Mouse (Mus musculus): ENCODE results near the gene Rbfox1. TPM values are rescaled to one million over a fixed set of nuclear protein-coding genes. Genes with fewer than 3 reads are reported as not detected.

Rbfox1 gene
- total and polyA plus RNA-seq, 2 experiments: 0.09 TPM; not detected in 1

DNA sequence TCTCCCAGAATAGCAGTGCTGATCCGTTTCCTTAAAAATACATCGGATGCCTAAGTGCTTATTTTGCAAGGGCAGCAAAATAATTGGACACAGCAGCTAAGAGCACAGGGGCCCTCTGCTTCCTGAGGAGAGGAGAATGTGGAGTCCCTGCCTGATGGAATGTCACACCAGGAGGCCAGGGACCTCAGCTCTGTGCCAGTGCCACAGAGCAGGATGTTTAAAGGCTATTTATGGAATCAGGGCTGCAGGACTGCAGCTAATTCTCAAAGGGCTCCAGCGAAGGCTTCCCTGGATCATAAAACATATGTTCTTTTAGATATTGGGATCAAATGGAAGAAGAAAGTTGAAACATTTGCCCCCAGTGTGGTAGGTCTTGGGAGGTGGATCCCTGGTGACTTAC is 201.0 kb downstream of the Rbfox1 start:
- H3K27ac ChIP-seq (replicated peaks; ENCODE audit: insufficient read depth, low read depth, low read length): no peak overlapping the region
- TF ChIP-seq CTCF (IDR thresholded peaks at IDR 0.05; ENCODE audit: low read depth, low read length): no peak
- no peak for TF ChIP-seq POLR2A (IDR thresholded peaks at IDR 0.05; ENCODE audit: extremely low read depth, insufficient read depth, low read length)
- H3K27me3 ChIP-seq (ENCODE audit: control insufficient read depth, insufficient read depth, low read length): no peaks in the 10 kb centered on the region
- H3K9ac ChIP-seq (ENCODE audit: low read depth, low read length): no peak overlapping the region
- no peaks in the 10 kb centered on the region for H3K79me2 ChIP-seq (ENCODE audit: control insufficient read depth, insufficient read depth, low read length)
- no peaks in the 10 kb centered on the region for H3K4me1 ChIP-seq (ENCODE audit: control insufficient read depth, insufficient read depth, low read length)
- no peak overlapping the region for H3K4me3 ChIP-seq (ENCODE audit: insufficient read depth, low read depth, low read length)
- no peak for DNase-seq (ENCODE audit: extremely low read depth, low read depth, low spot score)
- 68% methylated on average over 3 of the region's 3 CpGs for WGBS
- no peaks in the 10 kb centered on the region for H3K36me3 ChIP-seq (ENCODE audit: control insufficient read depth, insufficient read depth, low read length)

DNA sequence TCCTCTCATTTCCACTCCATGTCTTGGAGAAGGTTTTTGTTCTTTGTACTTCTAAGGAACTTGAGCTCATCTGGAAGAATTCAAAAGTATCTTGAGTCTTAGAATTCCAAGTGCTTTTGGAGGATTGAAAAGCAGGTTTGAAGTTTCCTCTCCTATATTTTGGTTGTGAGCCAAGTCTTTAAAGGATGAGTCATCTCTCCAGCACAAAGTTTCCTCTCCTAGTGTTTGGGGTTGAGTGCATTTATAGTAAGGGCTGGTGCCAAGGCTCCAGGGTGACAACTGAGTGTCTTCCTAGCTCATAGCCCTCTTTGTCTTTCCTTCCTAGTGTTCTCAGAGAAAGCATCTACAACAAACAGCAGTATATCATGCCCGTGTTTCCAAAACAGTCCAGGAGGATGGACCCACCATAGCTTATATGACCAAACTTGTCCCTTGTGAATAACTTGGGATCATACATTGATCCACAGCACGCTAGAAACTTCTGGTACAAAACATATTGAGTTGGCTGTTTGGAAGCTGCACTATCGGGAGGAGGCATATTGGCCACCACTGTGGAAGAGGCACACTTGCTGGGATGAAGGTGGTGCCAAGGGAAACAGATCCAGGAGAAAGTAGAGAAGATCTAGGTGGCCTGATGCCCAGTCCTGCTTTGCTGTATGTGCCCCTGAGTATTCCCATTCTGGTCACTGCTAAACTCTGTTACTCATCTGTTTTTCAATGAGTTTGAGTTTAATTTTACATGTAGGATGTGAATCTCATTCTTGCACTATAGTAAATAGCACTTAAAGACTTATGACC is 206.4 kb downstream of the Rbfox1 start:
- no peaks in the 10 kb centered on the region for H3K4me1 ChIP-seq (ENCODE audit: control insufficient read depth, insufficient read depth, low read length)
- H3K4me3 ChIP-seq (ENCODE audit: insufficient read depth, low read depth, low read length): no peak overlapping the region
- H3K27me3 ChIP-seq (ENCODE audit: control insufficient read depth, insufficient read depth, low read length): no peaks in the 10 kb centered on the region
- TF ChIP-seq POLR2A (IDR thresholded peaks at IDR 0.05; ENCODE audit: extremely low read depth, insufficient read depth, low read length): no peak
- TF ChIP-seq CTCF (IDR thresholded peaks at IDR 0.05; ENCODE audit: low read depth, low read length): no peak
- H3K36me3 ChIP-seq (ENCODE audit: control insufficient read depth, insufficient read depth, low read length): no peaks in the 10 kb centered on the region
- H3K9ac ChIP-seq (ENCODE audit: low read depth, low read length): no peak overlapping the region
- no peaks in the 10 kb centered on the region for H3K79me2 ChIP-seq (ENCODE audit: control insufficient read depth, insufficient read depth, low read length)
- no peak overlapping the region for H3K27ac ChIP-seq (replicated peaks; ENCODE audit: insufficient read depth, low read depth, low read length)
- WGBS: 78% methylated on average over 3 of the region's 3 CpGs
- no peak for DNase-seq (ENCODE audit: extremely low read depth, low read depth, low spot score)

DNA sequence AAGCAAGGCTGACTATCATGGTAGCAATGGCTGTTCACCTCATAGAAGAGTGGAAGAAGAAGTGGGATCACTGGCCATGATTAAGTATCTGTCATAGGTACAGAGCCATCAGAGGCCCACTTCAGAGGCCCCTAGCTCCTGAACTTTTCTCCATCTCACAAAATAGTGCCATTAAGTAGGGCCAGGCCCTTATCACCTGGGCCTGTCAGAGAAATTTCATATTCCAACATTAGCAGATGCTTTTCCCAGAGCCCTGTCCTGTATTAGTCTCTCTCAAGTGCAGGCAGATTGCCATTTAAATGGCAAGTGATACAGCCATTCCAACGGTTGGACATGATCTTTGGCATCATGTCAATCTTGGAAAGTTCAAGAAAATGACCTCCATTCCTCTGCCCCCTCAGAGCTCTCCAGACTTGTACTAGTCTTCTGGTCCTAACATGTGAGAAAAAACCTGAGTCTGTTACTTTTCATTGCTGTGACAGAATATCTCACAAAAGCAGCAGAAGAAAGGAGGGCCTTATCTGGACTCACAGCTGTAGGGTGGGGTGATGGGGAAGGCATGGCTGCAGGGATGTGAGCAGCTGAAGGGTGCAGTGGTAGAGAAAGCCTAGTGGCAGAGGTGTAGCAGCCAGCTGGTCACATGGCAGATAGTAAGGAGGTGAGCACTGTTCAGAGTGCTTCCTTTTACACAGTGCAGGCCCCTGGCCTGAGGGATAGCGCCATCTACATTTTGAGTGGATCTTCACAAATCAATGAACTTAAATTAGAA is 210.6 kb downstream of the Rbfox1 start:
- no peak overlapping the region for H3K4me3 ChIP-seq (ENCODE audit: insufficient read depth, low read depth, low read length)
- no peaks in the 10 kb centered on the region for H3K79me2 ChIP-seq (ENCODE audit: control insufficient read depth, insufficient read depth, low read length)
- no peaks in the 10 kb centered on the region for H3K27me3 ChIP-seq (ENCODE audit: control insufficient read depth, insufficient read depth, low read length)
- no peak overlapping the region for H3K9ac ChIP-seq (ENCODE audit: low read depth, low read length)
- no peaks in the 10 kb centered on the region for H3K36me3 ChIP-seq (ENCODE audit: control insufficient read depth, insufficient read depth, low read length)
- no peaks in the 10 kb centered on the region for H3K4me1 ChIP-seq (ENCODE audit: control insufficient read depth, insufficient read depth, low read length)
- 68% methylated on average over 2 of the region's 2 CpGs for WGBS
- DNase-seq (ENCODE audit: extremely low read depth, low read depth, low spot score): no peak
- no peak for TF ChIP-seq POLR2A (IDR thresholded peaks at IDR 0.05; ENCODE audit: extremely low read depth, insufficient read depth, low read length)
- H3K27ac ChIP-seq (replicated peaks; ENCODE audit: insufficient read depth, low read depth, low read length): no peak overlapping the region

DNA sequence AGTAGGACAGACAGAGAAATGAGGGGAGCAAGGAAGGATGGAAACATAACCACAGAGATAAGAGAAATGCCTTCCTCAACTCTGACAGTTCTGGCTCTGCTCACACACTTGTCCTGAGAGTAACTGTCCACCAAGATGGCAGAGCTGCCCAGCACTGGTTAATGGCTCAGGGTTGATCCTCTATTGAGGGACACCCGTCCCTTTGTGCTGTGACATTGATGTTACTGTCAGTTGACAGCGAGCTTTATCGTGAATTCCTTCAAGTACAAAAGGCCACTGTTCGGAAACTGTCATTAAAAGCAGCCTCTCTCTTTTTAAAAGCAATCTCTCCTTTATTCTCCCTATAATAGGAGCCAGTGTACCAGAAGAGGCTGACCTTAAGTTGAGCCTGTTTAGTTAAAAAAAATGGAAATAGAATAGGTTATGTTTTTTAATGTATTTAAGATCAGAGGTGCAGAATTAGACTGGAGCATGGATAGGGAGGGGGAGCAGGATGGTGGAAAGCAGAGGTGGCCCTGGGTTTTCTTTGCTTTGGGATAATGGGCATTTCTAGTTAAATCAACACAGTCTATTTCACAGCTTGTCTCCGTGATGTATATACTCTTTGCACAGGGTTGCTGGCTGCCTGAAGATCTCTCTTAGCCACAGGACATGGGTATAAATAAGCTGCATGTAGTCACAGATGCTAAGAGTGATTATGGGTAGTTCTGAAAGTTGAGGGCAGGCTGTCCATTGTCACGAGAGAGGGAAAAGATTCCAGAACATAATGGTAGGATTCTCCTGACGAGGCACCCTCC is 212.3 kb downstream of the Rbfox1 start:
- TF ChIP-seq POLR2A (IDR thresholded peaks at IDR 0.05; ENCODE audit: extremely low read depth, insufficient read depth, low read length) (no peak), CTCF (IDR thresholded peaks at IDR 0.05; ENCODE audit: low read depth, low read length) (no peak)
- no peak for DNase-seq (ENCODE audit: extremely low read depth, low read depth, low spot score)
- Histone ChIP-seq H3K4me1 (ENCODE audit: control insufficient read depth, insufficient read depth, low read length) (no peaks in the 10 kb centered on the region), H3K27ac (replicated peaks; ENCODE audit: insufficient read depth, low read depth, low read length) (no peak overlapping the region), H3K4me3 (ENCODE audit: insufficient read depth, low read depth, low read length) (no peak overlapping the region), H3K36me3 (ENCODE audit: control insufficient read depth, insufficient read depth, low read length) (no peaks in the 10 kb centered on the region), H3K27me3 (ENCODE audit: control insufficient read depth, insufficient read depth, low read length) (no peaks in the 10 kb centered on the region), H3K9ac (ENCODE audit: low read depth, low read length) (no peak overlapping the region), H3K79me2 (ENCODE audit: control insufficient read depth, insufficient read depth, low read length) (no peaks in the 10 kb centered on the region)
- WGBS: 68% methylated on average over 7 of the region's 7 CpGs

DNA sequence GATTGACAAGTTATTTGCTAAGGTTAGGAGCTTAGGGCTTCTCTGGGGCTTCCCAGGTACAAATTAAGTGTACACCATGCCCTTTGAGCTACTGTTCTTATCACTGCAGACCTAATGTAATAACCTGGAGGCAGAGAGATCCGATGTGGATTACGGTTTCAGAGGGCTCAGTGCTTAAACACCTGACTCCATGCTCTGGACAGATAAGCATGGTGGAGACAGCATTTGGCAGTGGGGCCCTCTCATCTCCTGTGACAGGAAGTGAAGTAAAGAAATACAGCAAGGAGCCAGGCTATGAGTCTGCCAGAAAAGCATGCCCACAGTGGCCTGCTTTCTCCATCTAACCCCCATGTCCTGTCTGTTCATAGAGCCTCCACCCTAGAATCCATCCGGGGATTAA is 213.0 kb downstream of the Rbfox1 start:
- H3K27me3 ChIP-seq (ENCODE audit: control insufficient read depth, insufficient read depth, low read length): no peaks in the 10 kb centered on the region
- H3K9ac ChIP-seq (ENCODE audit: low read depth, low read length): no peak overlapping the region
- no peaks in the 10 kb centered on the region for H3K4me1 ChIP-seq (ENCODE audit: control insufficient read depth, insufficient read depth, low read length)
- DNase-seq (ENCODE audit: extremely low read depth, low read depth, low spot score): no peak
- TF ChIP-seq POLR2A (IDR thresholded peaks at IDR 0.05; ENCODE audit: extremely low read depth, insufficient read depth, low read length) (no peak), CTCF (IDR thresholded peaks at IDR 0.05; ENCODE audit: low read depth, low read length) (no peak)
- H3K79me2 ChIP-seq (ENCODE audit: control insufficient read depth, insufficient read depth, low read length): no peaks in the 10 kb centered on the region
- no peaks in the 10 kb centered on the region for H3K36me3 ChIP-seq (ENCODE audit: control insufficient read depth, insufficient read depth, low read length)
- H3K27ac ChIP-seq (replicated peaks; ENCODE audit: insufficient read depth, low read depth, low read length): no peak overlapping the region
- WGBS: 88% methylated on average over 3 of the region's 3 CpGs
- H3K4me3 ChIP-seq (ENCODE audit: insufficient read depth, low read depth, low read length): no peak overlapping the region
